Mouse (Mus musculus) G1E (cell line): ENCODE measurements around the gene Alad.

Experiments
- CTCF ChIP-seq: IDR thresholded peaks from 2 replicates; pipeline ENCODE4 v1.5.1; 2012; ENCODE audit warnings: low read depth, low read length, inconsistent platforms, mixed read lengths
- POLR2AphosphoS5 ChIP-seq: IDR thresholded peaks from 2 replicates; pipeline ENCODE4 v1.6.1; 2012; ENCODE audit warnings: low read depth, low read length, inconsistent platforms; ENCODE audit not compliant: insufficient replicate concordance
- TAL1 ChIP-seq: conservative IDR thresholded peaks from 2 replicates; pipeline ENCODE4 v1.6.1; 2012; ENCODE audit warnings: low read depth, low read length, inconsistent platforms, mixed read lengths

DNA sequence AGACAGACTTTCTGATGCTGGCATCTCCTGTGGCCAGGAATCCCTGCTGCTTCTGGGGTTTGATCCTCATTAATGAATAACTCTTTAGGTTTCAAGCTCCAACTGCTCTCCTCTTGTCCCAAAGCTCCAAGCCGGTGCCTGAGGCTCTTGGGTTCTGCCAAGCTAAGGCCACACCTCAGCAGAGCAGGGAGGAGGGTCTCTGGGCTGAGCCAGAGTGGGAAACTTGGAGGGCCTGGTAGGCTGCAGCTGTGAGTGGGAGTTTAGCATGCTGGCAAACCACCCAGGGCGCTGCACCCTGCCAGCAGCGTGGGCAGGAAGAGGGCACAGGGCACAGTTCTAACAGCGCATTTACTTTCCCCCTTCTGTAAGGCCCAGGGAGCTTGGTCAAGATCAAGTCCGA is 10.9 kb downstream of the Alad start:
- TF ChIP-seq CTCF = no peak
- TF ChIP-seq POLR2AphosphoS5 = no peak
- TF ChIP-seq TAL1 = no peak
